Mouse (Mus musculus) cerebellum, adult 8-10 months (tissue): ENCODE data around the gene Mcl1.
"Not testable (repeated sequence)": the region's sequence is repeated elsewhere in the genome, so short reads cannot be mapped to it uniquely, and the experiment has no call there.

Source experiments
- DNase-seq: peaks from one replicate; pipeline ENCODE4 v3.0.0; 2022

Mcl1 gene

GRCm38 (mm10) chr3:95658236-95658867 lies at the start of gene Mcl1:
Mcl1 (plus strand) TSS chr3:95658788.
- DNase-seq: peak; percentile 91

- DNase-seq: no peak
Measured at GRCm38 (mm10) chr3:95609195-95609594, 49.4 kb upstream of the Mcl1 start.

GRCm38 (mm10) chr3:95613996-95614395 lies 44.6 kb upstream of the Mcl1 start:
- DNase-seq: no peak

GRCm38 (mm10) chr3:95618511-95618910 lies 40.1 kb upstream of the Mcl1 start:
- DNase-seq: no peak

- DNase-seq: no peak
Measured at GRCm38 (mm10) chr3:95621241-95621640, 37.3 kb upstream of the Mcl1 start.

- DNase-seq: not testable (repeated sequence)
Measured at GRCm38 (mm10) chr3:95622421-95622820, 36.2 kb upstream of the Mcl1 start.

GRCm38 (mm10) chr3:95623551-95623950 lies 35.0 kb upstream of the Mcl1 start:
- DNase-seq: no peak

GRCm38 (mm10) chr3:95623991-95624515 lies 34.5 kb upstream of the Mcl1 start:
- not testable (repeated sequence) for DNase-seq

GRCm38 (mm10) chr3:95624628-95625503 lies 33.7 kb upstream of the Mcl1 start, which contains the start of gene Ensa:
Ensa (plus strand) TSS chr3:95624993.
- DNase-seq: peak; percentile 97

GRCm38 (mm10) chr3:95627763-95628162 lies 30.8 kb upstream of the Mcl1 start:
- no peak for DNase-seq

- DNase-seq: peak; percentile 51
Measured at GRCm38 (mm10) chr3:95629755-95630154, 28.8 kb upstream of the Mcl1 start.

- no peak for DNase-seq
Measured at GRCm38 (mm10) chr3:95630856-95631255, 27.7 kb upstream of the Mcl1 start.

- no peak for DNase-seq
Measured at GRCm38 (mm10) chr3:95631304-95631703, 27.3 kb upstream of the Mcl1 start.

- no peak for DNase-seq
Measured at GRCm38 (mm10) chr3:95632648-95633588, 25.7 kb upstream of the Mcl1 start.

GRCm38 (mm10) chr3:95635636-95636035 lies 23.0 kb upstream of the Mcl1 start:
- no peak for DNase-seq

GRCm38 (mm10) chr3:95636072-95636471 lies 22.5 kb upstream of the Mcl1 start:
- DNase-seq: no peak

GRCm38 (mm10) chr3:95639694-95640093 lies 18.9 kb upstream of the Mcl1 start:
- DNase-seq: no peak

GRCm38 (mm10) chr3:95643097-95643496 lies 15.5 kb upstream of the Mcl1 start:
- DNase-seq: no peak

- no peak for DNase-seq
Measured at GRCm38 (mm10) chr3:95645313-95646235, 13.0 kb upstream of the Mcl1 start.

GRCm38 (mm10) chr3:95648016-95648415 lies 10.6 kb upstream of the Mcl1 start:
- no peak for DNase-seq

GRCm38 (mm10) chr3:95650276-95651032 lies 8.1 kb upstream of the Mcl1 start:
- DNase-seq: no peak
